Comparison of ENCODE assay signal across 9 mouse cellular contexts in genomic region chr11:65905487-65905886, GRCm38 (mm10).
DNase-seq lines count a peak whose midpoint lies in the region; ATAC-seq and TF ChIP-seq lines count a peak whose summit lies in the region.
"Had no signal": no experiment of that assay in that cellular context is flagged by ENCODE, and none has a peak within 500 bp of the region (broad histone marks: within the 10 kb centered on the region; RNA-seq: fewer than 3 reads in every experiment).

No protein-coding gene starts in this region.

- no peak; the same call in 1 of the 2 replicates for TF ChIP-seq CTCF in kidney, adult 2 months (conservative IDR thresholded peaks at IDR 0.05; ENCODE audit: insufficient read depth, insufficient read length, low read depth, low read length)

- no peaks in the 10 kb centered on the region for H3K9me3 ChIP-seq in embryonic facial prominence, embryonic 14.5 days (ENCODE audit: control insufficient read depth, low read length)
- H3K9me3 ChIP-seq: midbrain, embryonic 15.5 days had no signal

- H3K4me3 ChIP-seq in kidney, adult 2 months (ENCODE audit: insufficient read depth, low read depth, low read length), result no peak overlapping the region
- no peak overlapping the region for H3K4me3 ChIP-seq in embryonic facial prominence, embryonic 14.5 days (ENCODE audit: low read depth, low read length)
- H3K4me3 ChIP-seq: midbrain, embryonic 15.5 days had no signal

- H3K4me1 ChIP-seq in kidney, adult 2 months (ENCODE audit: control insufficient read depth, insufficient read depth, low read length), result no peaks in the 10 kb centered on the region
- H3K4me1 ChIP-seq in embryonic facial prominence, embryonic 14.5 days (ENCODE audit: control insufficient read depth, insufficient read depth, low read length), result no peaks in the 10 kb centered on the region
- H3K4me1 ChIP-seq: midbrain, embryonic 15.5 days had no signal

- DNase-seq in kidney, adult 2 months, result peak; percentile 10
- DNase-seq in kidney, adult 11 months, result no peak
- DNase-seq in adipocyte (ENCODE audit: low spot score), result peak; percentile 18
- peak; percentile 36 for DNase-seq in embryonic facial prominence, embryonic 14.5 days (ENCODE audit: low spot score)
- peak; percentile 15 for DNase-seq in retina, adult 2 months (ENCODE audit: low read depth, low spot score)
- no peak for DNase-seq in testis, postnatal 10 days (ENCODE audit: low spot score)
- DNase-seq in Muller cell, postnatal 12 days (ENCODE audit: inconsistent ontology term), result no peak

- no peaks in the 10 kb centered on the region for H3K36me3 ChIP-seq in kidney, adult 2 months (ENCODE audit: control insufficient read depth, insufficient read depth, low read length)
- no peaks in the 10 kb centered on the region for H3K36me3 ChIP-seq in embryonic facial prominence, embryonic 14.5 days (ENCODE audit: control insufficient read depth, insufficient read depth, low read length)
- H3K36me3 ChIP-seq: midbrain, embryonic 15.5 days had no signal

- no peak overlapping the region for H3K27ac ChIP-seq in kidney, adult 2 months (ENCODE audit: insufficient read depth, low read depth, low read length)
- no peak overlapping the region for H3K27ac ChIP-seq in embryonic facial prominence, embryonic 14.5 days (replicated peaks; ENCODE audit: low read depth, low read length)
- H3K27ac ChIP-seq: midbrain, embryonic 15.5 days had no signal

- no peak for TF ChIP-seq POLR2A in kidney, adult 2 months (IDR thresholded peaks at IDR 0.05; ENCODE audit: low read depth, low read length)

- no peak for ATAC-seq in embryonic facial prominence, embryonic 14.5 days (ENCODE audit: low read depth)
- no peak for ATAC-seq in CD4-positive, CD25-positive, alpha-beta regulatory T cell, adult 4 months
- ATAC-seq: midbrain, embryonic 15.5 days had no signal

- WGBS in kidney, adult 2 months, result 67% methylated on average over 2 of the region's 2 CpGs
- WGBS in embryonic facial prominence, embryonic 14.5 days, result 73% methylated on average over 2 of the region's 2 CpGs

- no peak overlapping the region for H3K9ac ChIP-seq in embryonic facial prominence, embryonic 14.5 days (ENCODE audit: low read depth, low read length)
- H3K9ac ChIP-seq: midbrain, embryonic 15.5 days had no signal

- H3K27me3 ChIP-seq in kidney, adult 2 months (replicated peaks; ENCODE audit: control insufficient read depth, insufficient read depth, low read length), result no peaks in the 10 kb centered on the region
- no peaks in the 10 kb centered on the region for H3K27me3 ChIP-seq in embryonic facial prominence, embryonic 14.5 days (replicated peaks; ENCODE audit: control insufficient read depth, insufficient read depth, low read length)
- H3K27me3 ChIP-seq: midbrain, embryonic 15.5 days had no signal

- H3K4me2 ChIP-seq in embryonic facial prominence, embryonic 14.5 days (ENCODE audit: low read depth, low read length), result no peak overlapping the region
- H3K4me2 ChIP-seq: midbrain, embryonic 15.5 days had no signal

Comparison
In these comparisons a context has a peak if more than half of its experiments do, and no peak if none do; other contexts are left out.
1. DNase-seq: peak in kidney, adult 2 months (single experiment), adipocyte (single experiment), embryonic facial prominence, embryonic 14.5 days (single experiment) and retina, adult 2 months (single experiment); none in kidney, adult 11 months (single experiment), testis, postnatal 10 days (single experiment) and Muller cell, postnatal 12 days (single experiment).